Mouse (Mus musculus): ENCODE results near the gene Eef2k.

DNA sequence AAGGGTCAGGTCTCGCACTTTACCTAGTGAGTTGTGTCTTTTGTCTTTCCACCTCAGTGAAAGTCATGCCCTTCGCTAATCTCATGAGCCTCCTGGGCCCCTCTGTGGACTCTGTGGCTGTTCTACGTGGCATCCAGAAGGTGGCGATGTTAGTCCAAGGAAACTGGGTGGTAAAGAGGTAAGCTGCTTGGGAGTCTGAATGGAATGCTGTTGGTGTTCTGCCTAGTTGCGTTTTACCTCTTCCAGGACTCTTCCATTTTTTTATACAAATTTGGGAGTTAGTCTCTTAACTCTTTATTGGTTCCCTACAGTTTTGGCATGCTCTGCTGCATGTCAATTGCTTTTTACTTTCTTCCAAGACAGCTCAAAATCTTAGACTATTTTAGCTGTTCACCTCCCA is 92.1 kb downstream of the Eef2k start:
- TF ChIP-seq CTCF (IDR thresholded peaks at IDR 0.05; ENCODE audit: low read depth) (peak; percentile 92), EP300 (IDR thresholded peaks at IDR 0.05; ENCODE audit: low read depth) (no peak)
